Mouse (Mus musculus): ENCODE measurements at regions not wholly inside any gene's neighbourhood (a gene's known extent, or its start where the extent isn't known, plus 50 kb on each side); places are given as distances from the start of the nearest gene placed in this dataset. TPM values are rescaled to one million over a fixed set of nuclear protein-coding genes. Genes with fewer than 3 reads are reported as not detected.

GRCm38 (mm10) chr10:97409181-97409581 is 70.2 kb upstream of the Dcn start:
- H3K9ac ChIP-seq = no peak overlapping the region
- no peak overlapping the region for H3K27ac ChIP-seq
- H3K27me3 ChIP-seq (replicated peaks) = no peaks in the 10 kb centered on the region
- no peaks in the 10 kb centered on the region for H3K4me1 ChIP-seq
- H3K4me2 ChIP-seq = no peak overlapping the region
- WGBS = 57% methylated on average over 1 of the region's 1 CpGs
- no peaks in the 10 kb centered on the region for H3K9me3 ChIP-seq
- H3K36me3 ChIP-seq (replicated peaks) = no peaks in the 10 kb centered on the region
- no peak overlapping the region for H3K4me3 ChIP-seq
- ATAC-seq (replicated peaks) = no peak

DNA sequence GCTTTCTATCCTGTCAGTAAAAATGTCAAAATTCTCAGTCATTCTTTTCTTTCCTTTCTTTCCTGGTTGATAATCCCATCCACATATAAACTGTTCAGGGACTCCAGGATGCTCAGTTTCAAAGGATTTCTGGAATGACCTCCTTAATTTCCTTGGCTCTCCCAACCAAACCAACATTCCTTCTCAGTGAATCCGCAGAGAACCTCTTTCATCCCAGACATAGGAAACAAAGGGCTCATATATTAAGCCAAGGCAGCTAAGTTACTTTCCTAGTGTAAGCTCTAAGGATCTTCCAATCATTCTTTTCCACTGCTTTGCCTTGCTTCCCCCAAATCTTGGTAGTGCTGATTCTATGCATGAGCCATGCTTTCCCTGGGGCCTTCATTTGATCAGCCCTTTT is 69.5 kb upstream of the Dcn start:
- no peaks in the 10 kb centered on the region for H3K36me3 ChIP-seq (replicated peaks)
- no peak for ATAC-seq (replicated peaks)
- no peaks in the 10 kb centered on the region for H3K4me1 ChIP-seq
- H3K27me3 ChIP-seq (replicated peaks) = no peaks in the 10 kb centered on the region
- WGBS = 83% methylated on average over 1 of the region's 1 CpGs
- H3K9me3 ChIP-seq = no peaks in the 10 kb centered on the region
- no peak overlapping the region for H3K4me2 ChIP-seq
- H3K4me3 ChIP-seq = no peak overlapping the region
- no peak overlapping the region for H3K9ac ChIP-seq
- H3K27ac ChIP-seq = no peak overlapping the region

GRCm38 (mm10) chr10:97422579-97422978 is 56.8 kb upstream of the Dcn start:
- H3K9me3 ChIP-seq = no peaks in the 10 kb centered on the region
- no peaks in the 10 kb centered on the region for H3K36me3 ChIP-seq (replicated peaks)
- no peaks in the 10 kb centered on the region for H3K27me3 ChIP-seq (replicated peaks)
- H3K4me3 ChIP-seq = no peak overlapping the region
- H3K4me2 ChIP-seq = no peak overlapping the region
- no peak overlapping the region for H3K27ac ChIP-seq
- 11% methylated on average over 1 of the region's 1 CpGs for WGBS
- peaks cover 2% of the 10 kb centered on the region; the same call in 1 of the 2 replicates for H3K4me1 ChIP-seq
- H3K9ac ChIP-seq = no peak overlapping the region
- no peak for ATAC-seq (replicated peaks)

GRCm38 (mm10) chr10:97423039-97423700 is 56.2 kb upstream of the Dcn start:
- ATAC-seq (replicated peaks) = no peak
- Histone ChIP-seq H3K4me2 (no peak overlapping the region), H3K9me3 (no peaks in the 10 kb centered on the region), H3K27me3 (replicated peaks) (no peaks in the 10 kb centered on the region), H3K27ac (no peak overlapping the region), H3K4me3 (no peak overlapping the region), H3K9ac (no peak overlapping the region), H3K36me3 (replicated peaks) (no peaks in the 10 kb centered on the region), H3K4me1 (peaks cover 2% of the 10 kb centered on the region; the same call in 1 of the 2 replicates)
- 33% methylated on average over 4 of the region's 4 CpGs for WGBS

Small RNAs in the stretch of these regions (microRNA-seq; reads per million reads assigned to microRNA genes)
- gene Gm24587 (not detected), gene Mir3966 (not detected)

Data from midbrain, embryonic 15.5 days (tissue).